Mouse (Mus musculus) cerebellum, adult (tissue): ENCODE measurements around the gene Prl2c1.
"Not testable (repeated sequence)": the region's sequence is repeated elsewhere in the genome, so short reads cannot be mapped to it uniquely, and the experiment has no call there.

Experiments used
- ATAC-seq: cut with Nextera tagmentation; 2 replicates; pipeline ENCODE4 v1.9.2; 2017; ENCODE audit warnings: mild to moderate bottlenecking, moderate library complexity, mixed read lengths; ENCODE audit not compliant: insufficient number of reproducible peaks, low FRiP score, low TSS enrichment

The Prl2c1 gene

DNA sequence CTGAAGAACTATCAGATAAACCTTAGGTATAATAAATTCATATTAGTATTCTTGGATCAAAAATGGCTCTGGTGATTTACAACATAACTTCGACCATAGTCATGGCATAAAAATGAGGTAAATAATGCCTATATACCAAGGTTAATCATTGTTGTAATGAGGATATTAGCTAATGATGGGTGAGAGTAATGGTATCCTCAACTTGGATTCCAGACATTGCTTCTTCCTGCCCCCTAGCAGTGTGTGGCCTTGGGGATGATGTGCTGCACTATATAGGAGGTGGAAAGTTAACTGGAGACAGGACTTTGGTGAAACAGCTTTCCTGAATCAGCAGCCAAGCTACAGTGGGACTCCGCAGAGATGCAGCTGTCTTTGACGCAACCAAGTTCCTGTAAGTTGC, at the start of gene Prl2c1:
TSS of gene Prl2c1 (plus strand) at position 301 of the 400 bp plus-strand sequence.
- ATAC-seq = no peak

DNA sequence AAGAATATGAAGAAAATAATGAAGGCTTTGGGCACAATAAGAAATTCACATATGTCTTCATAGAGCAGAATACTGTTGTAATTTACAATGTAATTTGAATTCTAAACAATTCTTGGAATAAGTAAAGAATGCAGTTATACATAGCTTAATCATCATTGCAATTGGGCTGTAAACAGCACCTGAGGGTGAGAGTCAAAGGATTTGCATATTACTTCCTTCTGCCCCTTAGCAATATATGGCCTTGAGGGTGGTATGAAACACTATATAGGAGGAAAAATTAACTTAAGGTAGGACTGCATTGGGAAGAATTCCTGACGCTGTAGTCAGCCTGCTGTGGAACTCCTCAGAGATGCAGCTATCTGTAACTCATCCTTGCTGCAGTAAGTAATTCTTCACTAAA, 47.8 kb upstream of the Prl2c1 start, which contains the start of gene Prl2a1:
TSS of gene Prl2a1 (plus strand) at position 301 of the 400 bp plus-strand sequence.
- no peak for ATAC-seq

DNA sequence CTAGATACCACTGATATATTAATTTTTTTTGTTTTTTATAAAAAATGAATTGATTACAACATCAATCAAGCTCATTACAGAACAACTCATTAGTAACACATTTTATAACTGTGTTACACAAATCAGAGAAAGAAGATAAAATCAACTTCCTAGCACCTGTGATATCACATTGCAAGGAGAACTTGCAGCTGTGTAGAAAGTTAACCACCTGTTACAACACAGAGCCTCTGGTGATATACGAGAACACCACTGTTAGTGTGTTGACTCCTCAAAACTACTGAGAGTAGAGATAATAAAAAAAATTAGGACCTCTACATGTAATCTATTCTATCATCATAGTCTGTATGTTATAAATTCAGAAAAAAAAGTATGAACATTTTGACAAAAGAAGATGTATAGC, 46.4 kb upstream of the Prl2c1 start:
- no peak for ATAC-seq

DNA sequence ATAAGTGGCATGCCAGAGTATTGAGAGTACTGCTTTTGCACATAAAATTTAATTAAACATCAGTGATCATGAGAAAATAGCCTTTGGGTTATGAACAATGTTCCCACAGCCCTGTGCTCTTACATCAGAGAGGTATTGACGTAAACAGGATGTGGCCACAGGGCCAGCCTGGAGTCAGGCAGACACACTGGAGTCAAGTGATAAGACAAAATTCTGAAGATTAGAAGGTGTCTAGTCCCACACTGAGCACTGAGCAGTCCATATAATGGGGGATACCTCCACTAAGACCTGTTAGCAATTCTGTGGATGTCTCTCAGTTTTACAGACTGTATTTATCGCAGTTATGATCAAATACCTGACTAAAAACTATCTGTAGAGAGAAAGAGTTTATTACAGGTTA, 55.1 kb downstream of the Prl2c1 start:
- not testable (repeated sequence) for ATAC-seq
